Mouse (Mus musculus) myocyte (in vitro differentiated cells): Measurements from ENCODE around the gene Nlrc5. TPM values are rescaled to one million over a fixed set of nuclear protein-coding genes. Genes with fewer than 3 reads are reported as not detected.

ENCODE experiments used
- H3K27me3 ChIP-seq: one replicate; pipeline ENCODE4 v1.6.1; 2011; ENCODE audit not compliant: control insufficient read depth, insufficient read depth, insufficient read length
- H3K36me3 ChIP-seq: one replicate; pipeline ENCODE4 v1.6.1; 2011; ENCODE audit not compliant: control insufficient read depth, insufficient read depth
- H3K4me2 ChIP-seq: one replicate; pipeline ENCODE4 v1.6.1; 2011; ENCODE audit warnings: low read depth, control low read depth
- H3K4me3 ChIP-seq: one replicate; pipeline ENCODE4 v1.5.1; 2011; ENCODE audit warnings: mild to moderate bottlenecking, control low read depth, moderate library complexity
- H3K79me2 ChIP-seq: one replicate; pipeline ENCODE4 v1.6.1; 2011; ENCODE audit not compliant: control insufficient read depth, insufficient read depth
- H3ac ChIP-seq: one replicate; pipeline ENCODE4 v1.6.1; 2011; ENCODE audit not compliant: control insufficient read depth, insufficient read length
- CEBPB ChIP-seq: IDR thresholded peaks from 2 replicates; pipeline ENCODE4 v1.6.1; 2011; ENCODE audit warnings: mild to moderate bottlenecking, moderate library complexity; ENCODE audit not compliant: poor library complexity, insufficient read depth, severe bottlenecking
- E2F4 ChIP-seq: IDR thresholded peaks from one replicate; pipeline ENCODE4 v1.6.1; 2011; ENCODE audit warnings: mild to moderate bottlenecking, control low read depth, moderate library complexity; ENCODE audit not compliant: insufficient read depth
- MAX ChIP-seq: IDR thresholded peaks from one replicate; pipeline ENCODE4 v1.6.1; 2011; ENCODE audit warnings: low read depth, mild to moderate bottlenecking, control low read depth
- MYOD1 ChIP-seq, 3 experiments: IDR thresholded peaks; one replicate each; pipeline ENCODE4 v1.6.1; 2011; ENCODE audit warnings: control low read depth in 2 of 3, low read depth in 2 of 3, mild to moderate bottlenecking in 2 of 3, moderate library complexity in 1 of 3; ENCODE audit not compliant: insufficient read length in 2 of 3, control insufficient read depth in 1 of 3
- MYOG ChIP-seq, 3 experiments: IDR thresholded peaks; one replicate each; pipeline ENCODE4 v1.6.1; 2011; ENCODE audit warnings: control low read depth in 2 of 3, low read depth in 2 of 3, mild to moderate bottlenecking in 2 of 3; ENCODE audit not compliant: insufficient read length in 2 of 3, control insufficient read depth in 1 of 3, insufficient read depth in 1 of 3
- POLR2A ChIP-seq: IDR thresholded peaks from one replicate; pipeline ENCODE4 v1.6.1; 2011; ENCODE audit warnings: low read depth, mild to moderate bottlenecking, control low read depth, moderate library complexity; ENCODE audit not compliant: insufficient read length
- POLR2AphosphoS2 ChIP-seq: IDR thresholded peaks from one replicate; pipeline ENCODE4 v1.6.1; 2011; ENCODE audit warnings: low read depth, control low read depth; ENCODE audit not compliant: insufficient read length
- REST ChIP-seq: IDR thresholded peaks from one replicate; pipeline ENCODE4 v1.6.1; 2011; ENCODE audit warnings: mild to moderate bottlenecking, control low read depth, moderate library complexity; ENCODE audit not compliant: insufficient read depth, insufficient read length
- SRF ChIP-seq: IDR thresholded peaks from one replicate; pipeline ENCODE4 v1.6.1; 2011; ENCODE audit warnings: low read depth; ENCODE audit not compliant: control insufficient read depth, insufficient read length
- TCF12 ChIP-seq: IDR thresholded peaks from one replicate; pipeline ENCODE4 v1.6.1; 2011; ENCODE audit warnings: mild to moderate bottlenecking, control low read depth; ENCODE audit not compliant: poor library complexity, insufficient read depth, severe bottlenecking
- TCF3 ChIP-seq: IDR thresholded peaks from one replicate; pipeline ENCODE4 v1.6.1; 2011; ENCODE audit warnings: low read depth, control low read depth; ENCODE audit not compliant: insufficient read length
- USF1 ChIP-seq: IDR thresholded peaks from one replicate; pipeline ENCODE4 v1.6.1; 2011; ENCODE audit warnings: low read depth, mild to moderate bottlenecking, control low read depth, moderate library complexity
- polyA plus RNA-seq: library from polyadenylated mRNA; unstranded; fragments of >200 nt; fragmentation: generic; extraction: Trizol; gene quantifications from one replicate; pipeline ENCODE4 v1.2.1, GENCODE M21; 2012; ENCODE audit warnings: missing spikeins

Gene Nlrc5
- polyA plus RNA-seq, 1 experiment: 0.40 TPM

GRCm38 (mm10) chr8:94543981-94544380 is 109.8 kb downstream of the Nlrc5 start:
- Histone ChIP-seq H3K27me3 (no peaks in the 10 kb centered on the region), H3ac (no peak overlapping the region), H3K79me2 (no peaks in the 10 kb centered on the region), H3K4me2 (no peak overlapping the region), H3K4me3 (no peak overlapping the region), H3K36me3 (no peaks in the 10 kb centered on the region)
- TF ChIP-seq MYOG (IDR thresholded peaks at IDR 0.05; ENCODE audit: control insufficient read depth in 1 of 3, insufficient read depth in 1 of 3, insufficient read length in 2 of 3, low read depth in 2 of 3): no peak
- no peak for TF ChIP-seq REST
- TF ChIP-seq TCF3: no peak
- TF ChIP-seq MAX: no peak
- no peak for TF ChIP-seq SRF
- TF ChIP-seq POLR2AphosphoS2: no peak
- TF ChIP-seq MYOD1 (IDR thresholded peaks at IDR 0.05; ENCODE audit: control insufficient read depth in 1 of 3, insufficient read length in 2 of 3, low read depth in 2 of 3): no peak
- no peak for TF ChIP-seq E2F4
- no peak for TF ChIP-seq POLR2A
- no peak for TF ChIP-seq USF1
- TF ChIP-seq CEBPB: no peak
- no peak for TF ChIP-seq TCF12

- Histone ChIP-seq H3K4me3 (no peak overlapping the region), H3ac (no peak overlapping the region), H3K27me3 (no peaks in the 10 kb centered on the region), H3K4me2 (no peak overlapping the region), H3K79me2 (no peaks in the 10 kb centered on the region), H3K36me3 (no peaks in the 10 kb centered on the region)
- TF ChIP-seq POLR2AphosphoS2 (no peak), E2F4 (no peak)
Measured at GRCm38 (mm10) chr8:94549041-94549440, 114.9 kb downstream of the Nlrc5 start.

- no peaks in the 10 kb centered on the region for H3K36me3 ChIP-seq
- no peaks in the 10 kb centered on the region for H3K27me3 ChIP-seq
- peak overlapping the region; percentile 24 for H3K4me2 ChIP-seq
- no peak overlapping the region for H3ac ChIP-seq
- TF ChIP-seq TCF12 (no peak), MYOG (IDR thresholded peaks at IDR 0.05; ENCODE audit: control insufficient read depth in 1 of 3, insufficient read depth in 1 of 3, insufficient read length in 2 of 3, low read depth in 2 of 3) (no peak)
- H3K4me3 ChIP-seq: no peak overlapping the region
- H3K79me2 ChIP-seq: no peaks in the 10 kb centered on the region
Measured at GRCm38 (mm10) chr8:94549482-94549881, 115.3 kb downstream of the Nlrc5 start.

- Histone ChIP-seq H3K27me3 (no peaks in the 10 kb centered on the region), H3K36me3 (no peaks in the 10 kb centered on the region), H3K79me2 (no peaks in the 10 kb centered on the region), H3K4me2 (peak overlapping the region; percentile 24), H3K4me3 (no peak overlapping the region), H3ac (no peak overlapping the region)
- TF ChIP-seq REST (no peak), CEBPB (no peak), MAX (no peak), POLR2A (no peak), E2F4 (no peak), MYOD1 (IDR thresholded peaks at IDR 0.05; ENCODE audit: control insufficient read depth in 1 of 3, insufficient read length in 2 of 3, low read depth in 2 of 3) (peak in 2 of 3 experiments; percentile 52 to 89), MYOG (IDR thresholded peaks at IDR 0.05; ENCODE audit: control insufficient read depth in 1 of 3, insufficient read depth in 1 of 3, insufficient read length in 2 of 3, low read depth in 2 of 3) (peak in 2 of 3 experiments; percentile 22 to 82), SRF (no peak)
Measured at GRCm38 (mm10) chr8:94549998-94550397, 115.8 kb downstream of the Nlrc5 start.

- no peaks in the 10 kb centered on the region for H3K36me3 ChIP-seq
- H3K79me2 ChIP-seq: no peaks in the 10 kb centered on the region
- peak overlapping the region; percentile 32 for H3K4me2 ChIP-seq
- H3ac ChIP-seq: no peak overlapping the region
- H3K4me3 ChIP-seq: no peak overlapping the region
- peak in 1 of 3 experiments; percentile 25 for TF ChIP-seq MYOD1 (IDR thresholded peaks at IDR 0.05; ENCODE audit: control insufficient read depth in 1 of 3, insufficient read length in 2 of 3, low read depth in 2 of 3)
- no peak for TF ChIP-seq USF1
- TF ChIP-seq POLR2A: no peak
- TF ChIP-seq MYOG (IDR thresholded peaks at IDR 0.05; ENCODE audit: control insufficient read depth in 1 of 3, insufficient read depth in 1 of 3, insufficient read length in 2 of 3, low read depth in 2 of 3): peak in 1 of 3 experiments; percentile 6
- H3K27me3 ChIP-seq: no peaks in the 10 kb centered on the region
Measured at GRCm38 (mm10) chr8:94551471-94552422, 117.6 kb downstream of the Nlrc5 start.
